Mouse (Mus musculus): ENCODE measurements at regions not wholly inside any gene's neighbourhood (a gene's known extent, or its start where the extent isn't known, plus 50 kb on each side); places are given as distances from the start of the nearest gene placed in this dataset.

DNA sequence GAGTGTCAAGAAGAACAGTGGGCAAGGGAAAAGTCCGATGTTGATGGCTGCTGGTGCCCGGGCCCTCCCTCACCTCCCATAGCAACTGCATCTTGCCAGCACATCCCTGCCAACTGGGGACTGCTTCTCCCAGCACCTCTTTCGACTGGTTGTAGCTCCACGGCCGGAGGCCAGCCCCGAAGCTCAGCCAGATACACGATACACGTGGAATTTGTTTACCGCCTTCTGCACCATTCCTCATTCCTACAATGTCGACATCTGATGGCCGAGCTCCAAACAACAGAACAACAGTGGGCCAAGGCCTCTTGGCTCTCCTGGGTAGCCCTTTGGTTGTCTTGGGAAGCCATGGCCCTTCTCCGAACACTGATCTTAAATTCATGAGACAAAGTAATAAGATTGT, 965.1 kb downstream of the 4930447A16Rik start:
- ATAC-seq, result no peak
- H3K9ac ChIP-seq (replicated peaks), result no peak overlapping the region
- H3K4me1 ChIP-seq (replicated peaks), result no peaks in the 10 kb centered on the region
- H3K4me3 ChIP-seq (replicated peaks), result no peak overlapping the region
- H3K27ac ChIP-seq, result no peak overlapping the region
- H3K36me3 ChIP-seq, result no peaks in the 10 kb centered on the region
- no peak overlapping the region for H3K4me2 ChIP-seq (replicated peaks)
- 93% methylated on average over 12 of the region's 12 CpGs for WGBS
- no peaks in the 10 kb centered on the region for H3K9me3 ChIP-seq
- no peaks in the 10 kb centered on the region for H3K27me3 ChIP-seq

DNA sequence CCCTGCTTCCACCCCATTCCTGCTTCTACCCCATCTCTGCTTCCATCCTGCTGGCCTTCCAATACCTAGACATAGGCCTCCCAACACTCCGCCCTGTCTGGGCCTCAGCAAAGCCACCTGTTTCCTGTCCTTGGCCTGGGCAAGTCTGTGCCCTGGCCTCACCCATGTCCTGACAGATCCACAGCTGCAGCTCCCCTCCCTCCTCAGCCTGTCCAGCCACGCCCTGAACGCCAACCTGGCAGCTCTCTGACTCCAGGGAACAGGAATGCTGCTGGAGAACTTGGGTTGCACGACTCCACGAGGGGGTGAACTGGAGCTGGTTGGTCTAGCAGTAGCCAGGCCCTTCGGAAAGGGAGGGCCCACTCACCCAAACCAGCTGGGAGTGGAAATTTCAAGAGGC, 966.1 kb downstream of the 4930447A16Rik start:
- Histone ChIP-seq H3K4me3 (replicated peaks) (no peak overlapping the region), H3K9ac (replicated peaks) (no peak overlapping the region), H3K4me2 (replicated peaks) (no peak overlapping the region), H3K4me1 (replicated peaks) (no peaks in the 10 kb centered on the region), H3K27me3 (no peaks in the 10 kb centered on the region), H3K36me3 (no peaks in the 10 kb centered on the region), H3K9me3 (no peaks in the 10 kb centered on the region), H3K27ac (no peak overlapping the region)
- 72% methylated on average over 6 of the region's 6 CpGs for WGBS
- ATAC-seq, result no peak

DNA sequence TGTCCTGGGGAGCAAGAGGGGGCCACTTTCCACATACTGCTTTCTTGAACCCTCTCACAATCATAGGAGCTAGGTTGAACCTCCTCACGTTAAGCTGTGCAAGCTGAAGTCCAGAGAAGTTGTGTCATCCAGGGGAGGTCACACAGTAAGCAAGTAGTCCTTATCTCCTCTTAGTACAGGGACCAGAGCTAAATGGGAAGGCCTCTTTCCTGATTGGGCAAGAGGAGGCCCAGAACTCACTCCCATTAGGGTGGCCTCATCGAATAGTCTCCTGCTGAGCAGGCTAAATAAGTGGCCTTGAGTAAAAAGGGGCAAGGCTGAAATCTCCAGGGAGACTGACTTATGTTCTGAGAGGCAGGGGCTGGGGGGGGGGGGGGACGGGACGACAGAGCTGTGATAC, 966.5 kb downstream of the 4930447A16Rik start:
- Histone ChIP-seq H3K27ac (no peak overlapping the region), H3K4me1 (replicated peaks) (no peaks in the 10 kb centered on the region), H3K27me3 (no peaks in the 10 kb centered on the region), H3K4me2 (replicated peaks) (no peak overlapping the region), H3K36me3 (no peaks in the 10 kb centered on the region), H3K4me3 (replicated peaks) (no peak overlapping the region), H3K9ac (replicated peaks) (no peak overlapping the region), H3K9me3 (no peaks in the 10 kb centered on the region)
- 15% methylated on average over 4 of the region's 4 CpGs for WGBS
- ATAC-seq, result no peak

DNA sequence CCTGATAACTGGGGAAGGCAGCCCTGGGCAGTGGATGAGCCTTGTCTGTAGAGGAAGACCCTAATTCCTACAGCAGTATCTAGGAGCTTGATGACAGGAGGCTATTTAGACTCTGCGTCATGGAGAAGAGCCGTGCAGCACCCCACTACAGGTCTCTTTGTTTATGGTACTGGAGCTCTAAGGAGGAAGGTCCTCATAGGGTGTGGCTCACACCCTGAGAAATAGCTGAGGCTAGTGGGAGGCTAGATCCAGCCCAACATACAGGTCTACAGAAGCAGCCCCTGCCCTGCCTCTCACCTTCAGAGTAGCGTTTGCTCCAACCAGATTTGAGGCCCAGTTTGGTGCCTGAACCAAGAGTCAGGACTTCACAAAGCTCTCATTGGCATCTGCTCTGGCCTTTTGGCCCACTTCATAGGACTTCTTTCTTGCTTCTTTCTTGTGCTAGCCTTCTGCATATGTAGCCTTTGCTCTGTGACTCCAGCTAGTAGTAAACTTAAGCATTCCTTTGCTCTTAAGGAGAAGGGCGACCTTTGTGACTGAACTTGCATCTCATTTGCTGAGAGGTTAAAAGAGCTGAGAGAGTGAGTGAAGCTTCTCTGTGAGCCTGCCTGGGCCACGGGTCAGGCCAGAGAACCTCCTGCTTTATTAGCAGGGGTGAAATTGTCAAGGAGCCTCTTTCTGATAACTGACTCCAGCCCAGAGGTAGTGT, 967.2 kb downstream of the 4930447A16Rik start:
- Histone ChIP-seq H3K36me3 (no peaks in the 10 kb centered on the region), H3K27ac (no peak overlapping the region), H3K4me3 (replicated peaks) (no peak overlapping the region), H3K4me2 (replicated peaks) (no peak overlapping the region), H3K27me3 (no peaks in the 10 kb centered on the region), H3K9ac (replicated peaks) (no peak overlapping the region), H3K9me3 (no peaks in the 10 kb centered on the region), H3K4me1 (replicated peaks) (no peaks in the 10 kb centered on the region)
- 71% methylated on average over 5 of the region's 5 CpGs for WGBS
- no peak for ATAC-seq

DNA sequence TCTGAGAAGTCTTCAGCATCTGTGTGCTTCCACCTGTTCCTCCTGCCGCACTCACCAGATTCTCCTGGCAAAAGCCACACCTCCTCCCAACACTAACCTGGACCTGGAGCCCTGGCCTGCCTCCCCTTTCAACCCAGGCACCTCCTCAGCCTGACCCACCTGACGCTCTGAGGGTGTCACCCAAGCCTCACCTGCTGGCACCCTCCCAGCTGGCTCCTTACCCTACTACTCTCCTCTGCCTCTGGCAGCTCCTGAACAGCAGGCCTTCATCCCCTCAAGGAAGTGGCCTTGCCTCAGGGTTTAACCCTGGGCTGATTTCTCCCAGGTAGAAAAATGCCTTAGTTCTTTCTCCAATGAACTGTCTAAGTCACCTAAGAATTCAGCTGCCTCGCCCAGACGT, 973.5 kb downstream of the 4930447A16Rik start:
- Histone ChIP-seq H3K27me3 (no peaks in the 10 kb centered on the region), H3K9me3 (no peaks in the 10 kb centered on the region), H3K4me3 (replicated peaks) (no peak overlapping the region), H3K4me2 (replicated peaks) (no peak overlapping the region), H3K9ac (replicated peaks) (no peak overlapping the region), H3K4me1 (replicated peaks) (0 out of 2 replicates have a peak, but pooled peaks cover under 1% of the 10 kb centered on the region), H3K36me3 (no peaks in the 10 kb centered on the region), H3K27ac (no peak overlapping the region)
- no peak for ATAC-seq
- 85% methylated on average over 4 of the region's 4 CpGs for WGBS

DNA sequence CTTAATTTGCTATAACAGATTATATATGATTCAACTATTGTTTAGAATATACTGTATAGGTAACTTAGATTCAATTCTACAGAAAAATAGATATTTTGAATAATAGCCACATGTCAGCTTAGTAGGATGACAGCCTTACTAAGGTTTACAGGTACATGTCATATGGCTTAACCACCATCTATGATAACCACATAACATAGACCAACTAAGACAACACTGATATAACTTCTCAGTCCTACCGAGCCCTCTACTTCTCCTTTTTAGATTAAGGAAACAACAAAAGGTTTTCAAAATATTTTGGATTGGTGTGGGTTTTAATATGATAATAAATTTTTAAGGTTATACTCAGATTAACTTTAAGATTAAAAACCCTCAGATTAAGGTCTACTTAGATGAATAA, 977.4 kb downstream of the 4930447A16Rik start:
- H3K9me3 ChIP-seq, result no peaks in the 10 kb centered on the region
- ATAC-seq, result no peak
- H3K4me1 ChIP-seq (replicated peaks), result 0 out of 2 replicates have a peak, but pooled peaks cover 10% of the 10 kb centered on the region
- H3K27ac ChIP-seq, result no peak overlapping the region
- H3K4me3 ChIP-seq (replicated peaks), result no peak overlapping the region
- no peaks in the 10 kb centered on the region for H3K27me3 ChIP-seq
- no peak overlapping the region for H3K4me2 ChIP-seq (replicated peaks)
- H3K36me3 ChIP-seq, result no peaks in the 10 kb centered on the region
- no peak overlapping the region for H3K9ac ChIP-seq (replicated peaks)
- 87% methylated on average over 1 of the region's 1 CpGs for WGBS

DNA sequence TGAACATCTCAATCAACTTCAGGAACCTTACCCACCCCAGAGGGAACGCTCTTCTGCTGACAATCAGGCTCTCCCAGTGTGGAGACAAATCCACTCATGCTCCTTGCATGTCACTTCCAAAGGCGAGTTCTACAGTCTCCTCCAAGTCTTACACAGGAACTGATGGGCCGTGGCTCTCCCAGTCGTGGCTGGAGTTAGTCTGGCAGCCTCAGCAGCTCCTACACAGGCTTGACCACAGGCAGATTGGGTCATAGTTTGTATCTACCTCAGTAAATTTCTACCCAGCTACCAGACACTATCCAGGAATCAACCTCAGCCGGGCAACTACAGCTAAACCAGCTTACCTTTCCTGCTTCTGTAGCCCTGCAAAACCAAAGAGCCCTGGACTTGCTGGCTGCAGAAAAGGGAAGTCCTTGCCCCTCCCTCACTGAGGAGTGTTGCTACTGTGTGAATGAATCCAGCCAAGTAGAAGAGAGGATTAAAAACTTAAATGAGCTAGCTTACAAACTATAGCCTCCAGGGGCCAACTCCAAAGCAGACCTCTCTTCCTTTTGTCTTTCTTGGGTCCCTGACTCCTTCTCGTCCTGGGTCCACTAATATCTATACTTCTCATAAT, 978.5 kb downstream of the 4930447A16Rik start:
- H3K36me3 ChIP-seq, result no peaks in the 10 kb centered on the region
- H3K4me3 ChIP-seq (replicated peaks), result no peak overlapping the region
- H3K4me2 ChIP-seq (replicated peaks), result no peak overlapping the region
- H3K4me1 ChIP-seq (replicated peaks), result 0 out of 2 replicates have a peak, but pooled peaks cover 10% of the 10 kb centered on the region
- no peak for ATAC-seq
- H3K27ac ChIP-seq, result no peak overlapping the region
- WGBS, result 35% methylated on average over 6 of the region's 6 CpGs
- H3K9me3 ChIP-seq, result no peaks in the 10 kb centered on the region
- H3K27me3 ChIP-seq, result no peaks in the 10 kb centered on the region
- H3K9ac ChIP-seq (replicated peaks), result no peak overlapping the region

DNA sequence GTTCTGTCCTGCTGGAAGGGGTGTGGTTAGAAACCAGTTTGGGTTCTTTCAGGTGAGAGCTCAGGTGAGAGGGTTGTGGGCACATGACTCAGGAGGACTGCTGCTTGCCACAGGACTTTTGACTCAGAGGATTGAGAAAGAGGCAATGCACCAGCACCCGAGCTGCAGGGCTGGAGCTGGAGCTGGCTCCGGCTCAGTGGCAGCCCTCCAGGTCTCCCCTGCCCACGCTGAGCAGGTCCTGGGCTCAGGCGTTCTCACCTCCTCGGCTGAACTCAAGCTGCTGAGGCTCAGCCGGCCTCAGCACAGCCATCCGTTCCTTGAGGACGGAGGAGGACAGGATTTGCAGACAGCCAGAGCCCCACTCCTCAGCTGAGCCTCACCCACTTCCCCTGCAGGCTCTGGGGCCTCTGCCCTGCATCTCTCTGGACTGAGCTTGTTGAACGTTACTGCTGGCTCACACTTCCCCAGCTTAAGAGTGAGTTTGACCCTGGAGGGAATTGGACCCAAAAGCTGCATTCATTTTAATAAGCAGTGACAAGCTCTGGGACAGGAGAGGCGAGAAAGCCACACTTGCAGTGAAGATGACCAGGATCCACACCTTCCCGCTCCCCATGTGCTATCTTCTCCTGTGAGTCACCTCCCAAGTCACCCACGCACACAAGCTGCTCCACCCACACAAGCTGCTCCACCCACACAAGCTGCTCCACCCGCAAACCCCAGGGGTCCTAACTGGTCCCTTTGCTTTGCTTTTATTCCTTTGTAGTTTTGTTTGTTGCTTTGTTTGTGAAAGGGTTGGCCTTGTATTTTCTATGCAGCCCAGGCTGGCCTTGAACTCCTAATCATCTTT, 981.0 kb downstream of the 4930447A16Rik start:
- Histone ChIP-seq H3K4me1 (replicated peaks) (0 out of 2 replicates have a peak, but pooled peaks cover 10% of the 10 kb centered on the region), H3K4me2 (replicated peaks) (no peak overlapping the region), H3K9ac (replicated peaks) (no peak overlapping the region), H3K36me3 (no peaks in the 10 kb centered on the region), H3K9me3 (no peaks in the 10 kb centered on the region), H3K27me3 (no peaks in the 10 kb centered on the region), H3K27ac (no peak overlapping the region), H3K4me3 (replicated peaks) (no peak overlapping the region)
- no peak for ATAC-seq
- WGBS, result 49% methylated on average over 13 of the region's 13 CpGs

DNA sequence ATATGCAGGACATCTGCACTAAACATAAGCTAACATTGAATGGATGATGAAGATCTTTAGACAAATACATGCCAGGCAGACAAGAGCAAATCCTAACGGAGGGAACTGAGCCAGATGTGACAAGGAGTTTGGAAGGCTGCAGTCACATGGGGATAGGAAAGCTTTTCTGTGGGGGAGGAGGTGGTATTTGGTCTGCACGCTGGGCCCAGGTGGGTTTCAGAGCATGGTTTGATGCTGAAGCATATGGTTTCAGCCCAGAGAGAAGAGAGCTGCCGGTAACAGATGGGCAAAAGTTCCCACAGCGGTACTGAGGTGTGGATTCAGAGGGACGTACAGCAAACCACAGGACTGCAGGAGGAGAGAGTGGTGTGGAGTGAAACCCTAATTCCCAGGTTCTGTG, 982.1 kb downstream of the 4930447A16Rik start:
- no peak overlapping the region for H3K9ac ChIP-seq (replicated peaks)
- WGBS, result 63% methylated on average over 5 of the region's 5 CpGs
- ATAC-seq, result no peak
- no peaks in the 10 kb centered on the region for H3K9me3 ChIP-seq
- no peak overlapping the region for H3K4me2 ChIP-seq (replicated peaks)
- H3K36me3 ChIP-seq, result no peaks in the 10 kb centered on the region
- no peaks in the 10 kb centered on the region for H3K27me3 ChIP-seq
- no peak overlapping the region for H3K27ac ChIP-seq
- no peak overlapping the region for H3K4me3 ChIP-seq (replicated peaks)
- H3K4me1 ChIP-seq (replicated peaks), result 0 out of 2 replicates have a peak, but pooled peaks cover 10% of the 10 kb centered on the region

DNA sequence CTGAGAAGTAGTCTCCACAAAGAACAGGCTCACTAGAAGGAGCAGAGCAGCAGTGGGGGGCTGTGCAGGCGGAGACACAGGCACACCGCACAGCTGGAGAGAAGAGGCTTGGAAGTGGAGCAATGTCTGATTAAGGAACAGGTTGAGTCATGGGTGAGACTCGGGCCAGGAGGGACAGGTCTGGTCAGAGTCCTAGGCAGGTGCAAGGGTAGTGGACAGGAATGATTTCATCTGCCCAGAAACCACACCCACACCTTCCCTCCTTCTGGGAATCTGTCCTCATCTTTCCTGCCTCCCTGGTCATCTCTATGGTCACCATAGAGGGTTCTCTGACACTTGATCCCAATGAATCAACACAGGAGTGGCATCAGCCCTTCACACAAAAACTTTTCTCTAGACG, 983.8 kb downstream of the 4930447A16Rik start:
- no peaks in the 10 kb centered on the region for H3K27me3 ChIP-seq
- no peak overlapping the region for H3K27ac ChIP-seq
- 0 out of 2 replicates have a peak, but pooled peaks cover 7% of the 10 kb centered on the region for H3K4me1 ChIP-seq (replicated peaks)
- ATAC-seq, result no peak
- H3K36me3 ChIP-seq, result no peaks in the 10 kb centered on the region
- no peak overlapping the region for H3K4me3 ChIP-seq (replicated peaks)
- 72% methylated on average over 4 of the region's 4 CpGs for WGBS
- H3K9ac ChIP-seq (replicated peaks), result no peak overlapping the region
- H3K4me2 ChIP-seq (replicated peaks), result no peak overlapping the region
- H3K9me3 ChIP-seq, result no peaks in the 10 kb centered on the region

DNA sequence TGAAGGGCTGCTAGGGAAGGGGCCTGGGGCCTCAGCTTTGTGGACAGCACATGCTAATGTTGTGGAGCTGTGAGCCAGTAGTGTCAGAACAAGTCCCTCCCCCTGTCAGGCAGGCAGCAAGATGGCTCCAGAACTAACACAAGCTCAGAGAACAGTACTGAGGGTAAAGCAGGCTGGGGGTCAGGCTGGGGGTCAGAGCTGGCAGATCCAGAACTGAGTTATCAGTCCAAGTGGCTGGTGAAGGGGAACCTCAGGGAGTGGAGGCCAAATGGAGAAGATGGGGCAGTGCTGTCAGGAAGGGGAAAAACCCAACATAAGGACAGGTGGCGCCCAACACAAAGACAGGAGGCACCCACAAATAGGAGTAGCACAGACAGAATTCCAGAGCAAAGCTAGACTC, 985.1 kb downstream of the 4930447A16Rik start:
- Histone ChIP-seq H3K9me3 (no peaks in the 10 kb centered on the region), H3K27ac (no peak overlapping the region), H3K36me3 (no peaks in the 10 kb centered on the region), H3K27me3 (no peaks in the 10 kb centered on the region), H3K9ac (replicated peaks) (no peak overlapping the region), H3K4me3 (replicated peaks) (no peak overlapping the region), H3K4me2 (replicated peaks) (no peak overlapping the region), H3K4me1 (replicated peaks) (0 out of 2 replicates have a peak, but pooled peaks cover 7% of the 10 kb centered on the region)
- no peak for ATAC-seq
- 78% methylated on average over 1 of the region's 1 CpGs for WGBS

DNA sequence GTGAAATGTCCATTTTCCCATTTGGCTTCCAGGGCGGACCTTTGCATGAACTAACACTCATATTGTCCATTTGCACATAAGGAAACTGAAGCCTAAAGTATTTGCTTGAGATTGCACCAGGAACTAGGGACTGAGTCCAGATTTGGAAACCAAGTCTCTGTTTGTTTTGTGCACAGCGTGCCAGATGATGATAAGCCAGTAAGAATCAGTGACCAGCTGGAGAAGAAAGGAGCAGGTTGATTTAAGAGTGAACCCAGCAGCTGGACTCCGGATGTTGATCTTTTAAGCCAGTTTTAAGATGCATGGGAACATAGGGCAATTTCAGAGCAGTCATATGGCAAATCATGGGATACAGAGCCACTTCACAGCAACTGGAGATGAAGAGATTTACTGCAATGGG, 987.1 kb downstream of the 4930447A16Rik start:
- no peak overlapping the region for H3K27ac ChIP-seq
- ATAC-seq, result no peak
- H3K36me3 ChIP-seq, result no peaks in the 10 kb centered on the region
- H3K4me2 ChIP-seq (replicated peaks), result no peak overlapping the region
- no peak overlapping the region for H3K9ac ChIP-seq (replicated peaks)
- H3K27me3 ChIP-seq, result no peaks in the 10 kb centered on the region
- H3K4me1 ChIP-seq (replicated peaks), result no peaks in the 10 kb centered on the region
- H3K4me3 ChIP-seq (replicated peaks), result no peak overlapping the region
- no peaks in the 10 kb centered on the region for H3K9me3 ChIP-seq
- 86% methylated on average over 3 of the region's 3 CpGs for WGBS

Measured in midbrain, embryonic 13.5 days (tissue).